Mouse (Mus musculus) embryonic fibroblast, embryonic 13.5 days (primary cell): Measurements from ENCODE around the gene Creb1. TPM values are rescaled to one million over a fixed set of nuclear protein-coding genes. Genes with fewer than 3 reads are reported as not detected.
A peak's percentile ranks its signal among the peaks of the same experiment; 100 is the strongest.
"Not testable (repeated sequence)": the region's sequence is repeated elsewhere in the genome, so short reads cannot be mapped to it uniquely, and the experiment has no call there.

Experiments
- H3K27ac ChIP-seq: 2 replicates; pipeline ENCODE4 v1.5.1; 2012; ENCODE audit warnings: low read length, control low read depth, inconsistent platforms; ENCODE audit not compliant: insufficient read depth
- H3K4me1 ChIP-seq: 2 replicates; pipeline ENCODE4 v1.6.1; 2011; ENCODE audit warnings: low read length; ENCODE audit not compliant: control insufficient read depth, insufficient read depth
- H3K4me3 ChIP-seq: 2 replicates; pipeline ENCODE4 v1.5.1; 2011; ENCODE audit warnings: mild to moderate bottlenecking, control low read depth, low read length; ENCODE audit not compliant: insufficient read depth
- CTCF ChIP-seq: IDR thresholded peaks from 2 replicates; pipeline ENCODE4 v1.5.1; 2011; ENCODE audit warnings: mild to moderate bottlenecking, control low read depth, low read length, moderate library complexity, borderline replicate concordance; ENCODE audit not compliant: insufficient read depth
- POLR2A ChIP-seq: IDR thresholded peaks from 2 replicates; pipeline ENCODE4 v1.6.1; 2011; ENCODE audit warnings: low read depth, mild to moderate bottlenecking, control low read depth, low read length, moderate library complexity
- polyA plus RNA-seq: library from polyadenylated mRNA; stranded (reverse); fragments of >200 nt; gene quantifications from 2 replicates; pipeline ENCODE4 v1.2.4, GENCODE M21; 2011; ENCODE audit warnings: low read depth; ENCODE audit not compliant: missing spikeins, insufficient read length

The Creb1 gene
- polyA plus RNA-seq, 1 experiment = 45.1 TPM

GRCm38 (mm10) chr1:64639279-64639678, 106.8 kb downstream of the Creb1 start:
- H3K4me3 ChIP-seq = no peak overlapping the region
- H3K4me1 ChIP-seq = peaks cover 5% of the 10 kb centered on the region; the same call in 1 of the 2 replicates
- TF ChIP-seq POLR2A (no peak), CTCF (no peak)
- no peak overlapping the region for H3K27ac ChIP-seq

- Histone ChIP-seq H3K4me1 (peaks cover 5% of the 10 kb centered on the region; the same call in 1 of the 2 replicates), H3K27ac (no peak overlapping the region), H3K4me3 (no peak overlapping the region)
- no peak for TF ChIP-seq POLR2A
- no peak for TF ChIP-seq CTCF
Measured at GRCm38 (mm10) chr1:64641069-64641468, 108.6 kb downstream of the Creb1 start.

- not testable (repeated sequence) for H3K4me1 ChIP-seq, H3K4me3 ChIP-seq
Measured at GRCm38 (mm10) chr1:64642541-64642940, 110.1 kb downstream of the Creb1 start.

GRCm38 (mm10) chr1:64644513-64644912, 112.1 kb downstream of the Creb1 start:
- Histone ChIP-seq H3K4me3 (no peak overlapping the region), H3K27ac (no peak overlapping the region), H3K4me1 (peaks cover 3% of the 10 kb centered on the region)
- no peak for TF ChIP-seq POLR2A
- no peak for TF ChIP-seq CTCF

More at GRCm38 (mm10) chr1:64642541-64642940, 110.1 kb downstream of the Creb1 start:
- H3K27ac ChIP-seq = not testable (repeated sequence)

GRCm38 (mm10) chr1:64649362-64650124, 117.1 kb downstream of the Creb1 start:
- peaks cover 7% of the 10 kb centered on the region for H3K4me1 ChIP-seq
- TF ChIP-seq CTCF (no peak), POLR2A (peak; percentile 37; the same call in 1 of the 2 replicates)
- H3K4me3 ChIP-seq = no peak overlapping the region
- H3K27ac ChIP-seq = peak overlapping the region; percentile 73

GRCm38 (mm10) chr1:64653701-64654100, 121.3 kb downstream of the Creb1 start:
- no peak for TF ChIP-seq CTCF
- TF ChIP-seq POLR2A = no peak
- H3K4me3 ChIP-seq = no peak overlapping the region
- no peak overlapping the region for H3K27ac ChIP-seq
- H3K4me1 ChIP-seq = peaks cover 7% of the 10 kb centered on the region

Other genes with a start within 250 kb of the Creb1 start
- gene Mettl21a, start 84.6 kb downstream of the Creb1 start, polyA plus RNA-seq = 27.9 and 29.3 TPM in 2 replicates
- 67.5 and 92.0 TPM in 2 replicates for gene Ccnyl1, start 157.8 kb downstream of the Creb1 start, polyA plus RNA-seq
- 8.3 and 9.1 TPM in 2 replicates for gene Fzd5, start 205.1 kb downstream of the Creb1 start, polyA plus RNA-seq